Mouse (Mus musculus) MEL (cell line): Measurements from ENCODE around the gene Ip6k3. TPM values are rescaled to one million over a fixed set of nuclear protein-coding genes. Genes with fewer than 3 reads are reported as not detected.
A peak's percentile ranks its signal among the peaks of the same experiment; 100 is the strongest.

ENCODE experiments used
- DNase-seq: peaks from one replicate; pipeline ENCODE4 v3.0.0; 2011; ENCODE audit warnings: low read depth, low spot score
- H3K27ac ChIP-seq: 2 replicates; pipeline ENCODE4 v1.5.1; 2012; ENCODE audit warnings: low read depth, mild to moderate bottlenecking, control low read depth, low read length, moderate library complexity; ENCODE audit not compliant: control insufficient read depth
- H3K27me3 ChIP-seq, 2 experiments: fragments of 150-350 bp in 1 of 2; sonication (generic) in 1 of 2; 2 replicates each; pipeline ENCODE4 v1.6.1; 2012; ENCODE audit warnings: low read length in 2 of 2, mild to moderate bottlenecking in 2 of 2, improper control_type of control experiment in 1 of 2, moderate library complexity in 1 of 2; ENCODE audit not compliant: insufficient read depth in 2 of 2, control insufficient read depth in 1 of 2
- H3K36me3 ChIP-seq, 2 experiments: 2 replicates each; pipeline ENCODE4 v1.6.1; 2012 to 2014; ENCODE audit warnings: low read length in 2 of 2, improper control_type of control experiment in 1 of 2, inconsistent platforms in 1 of 2, mild to moderate bottlenecking in 1 of 2; ENCODE audit not compliant: insufficient read depth in 2 of 2, control insufficient read depth in 1 of 2
- H3K4me1 ChIP-seq, 2 experiments: fragments of 150-350 bp in 1 of 2; sonication (generic) in 1 of 2; 2 replicates each; pipeline ENCODE4 v1.6.1; 2012; ENCODE audit warnings: low read length in 2 of 2, improper control_type of control experiment in 1 of 2, mild to moderate bottlenecking in 1 of 2; ENCODE audit not compliant: insufficient read depth in 2 of 2, control insufficient read depth in 1 of 2
- H3K4me3 ChIP-seq, 2 experiments: fragments of 150-350 bp in 1 of 2; sonication (generic) in 1 of 2; 2 replicates each; pipeline ENCODE4 v1.5.1; 2012; ENCODE audit warnings: low read depth in 2 of 2, low read length in 2 of 2, mild to moderate bottlenecking in 2 of 2, moderate library complexity in 2 of 2, control low read depth in 1 of 2, improper control_type of control experiment in 1 of 2; ENCODE audit not compliant: control insufficient read depth in 1 of 2, insufficient read depth in 1 of 2
- H3K79me2 ChIP-seq: 2 replicates; pipeline ENCODE4 v1.6.1; 2012; ENCODE audit warnings: mild to moderate bottlenecking, low read length, moderate library complexity; ENCODE audit not compliant: control insufficient read depth, poor library complexity, insufficient read depth
- H3K9ac ChIP-seq: 2 replicates; pipeline ENCODE4 v1.6.1; 2012; ENCODE audit warnings: low read depth, mild to moderate bottlenecking, control low read depth, low read length, moderate library complexity; ENCODE audit not compliant: control insufficient read depth, poor library complexity, severe bottlenecking
- H3K9me3 ChIP-seq: fragments of 150-350 bp; sonication (generic); replicated peaks from 2 replicates; pipeline ENCODE4 v1.6.1; 2012; ENCODE audit warnings: mild to moderate bottlenecking, low read length, improper control_type of control experiment, moderate library complexity; ENCODE audit not compliant: insufficient read depth
- BHLHE40 ChIP-seq: IDR thresholded peaks from 2 replicates; pipeline ENCODE4 v1.6.1; 2012; ENCODE audit warnings: low read depth, mild to moderate bottlenecking, inconsistent platforms, low read length, improper control_type of control experiment, borderline replicate concordance
- CHD1 ChIP-seq: IDR thresholded peaks from 2 replicates; pipeline ENCODE4 v1.6.1; 2012; ENCODE audit warnings: low read depth, mild to moderate bottlenecking, inconsistent platforms, low read length, improper control_type of control experiment
- CHD2 ChIP-seq: IDR thresholded peaks from 2 replicates; pipeline ENCODE4 v1.6.1; 2011; ENCODE audit warnings: low read length, improper control_type of control experiment
- CTCF ChIP-seq, 3 experiments: IDR thresholded peaks in 2 of 3; conservative IDR thresholded peaks in 1 of 3; 2 replicates each; pipeline ENCODE4 v1.5.1; 2011 to 2012; ENCODE audit warnings: low read length in 3 of 3, low read depth in 2 of 3, mild to moderate bottlenecking in 2 of 3, improper control_type of control experiment in 1 of 3, inconsistent platforms in 1 of 3, mixed read lengths in 1 of 3, moderate library complexity in 1 of 3; ENCODE audit not compliant: control insufficient read depth in 1 of 3, insufficient read depth in 1 of 3, poor library complexity in 1 of 3, severe bottlenecking in 1 of 3
- E2F4 ChIP-seq: IDR thresholded peaks from 2 replicates; pipeline ENCODE4 v1.6.1; 2011; ENCODE audit warnings: low read depth, low read length, improper control_type of control experiment, borderline replicate concordance
- ELF1 ChIP-seq: IDR thresholded peaks from 2 replicates; pipeline ENCODE4 v1.6.1; 2014; ENCODE audit warnings: low read depth, mild to moderate bottlenecking, inconsistent platforms, low read length, improper control_type of control experiment, moderate library complexity
- EP300 ChIP-seq, 2 experiments: IDR thresholded peaks; 2 replicates each; pipeline ENCODE4 v1.6.1; 2011; ENCODE audit warnings: improper control_type of control experiment in 2 of 2, low read length in 2 of 2, low read depth in 1 of 2, mild to moderate bottlenecking in 1 of 2
- ETS1 ChIP-seq: IDR thresholded peaks from 2 replicates; pipeline ENCODE4 v1.6.1; 2012; ENCODE audit warnings: low read depth, mild to moderate bottlenecking, inconsistent platforms, low read length, improper control_type of control experiment, moderate library complexity
- GABPA ChIP-seq: IDR thresholded peaks from 2 replicates; pipeline ENCODE4 v1.6.1; 2012; ENCODE audit warnings: low read depth, mild to moderate bottlenecking, inconsistent platforms, low read length, improper control_type of control experiment, moderate library complexity
- GATA1 ChIP-seq: IDR thresholded peaks from 2 replicates; pipeline ENCODE4 v1.6.1; 2011; ENCODE audit warnings: low read depth, low read length, improper control_type of control experiment
- HCFC1 ChIP-seq: IDR thresholded peaks from 2 replicates; pipeline ENCODE4 v1.6.1; 2012; ENCODE audit warnings: low read depth, mild to moderate bottlenecking, inconsistent platforms, low read length, improper control_type of control experiment, moderate library complexity
- JUND ChIP-seq: IDR thresholded peaks from 2 replicates; pipeline ENCODE4 v1.6.1; 2011; ENCODE audit warnings: low read depth, mild to moderate bottlenecking, improper control_type of control experiment, low read length
- KAT2A ChIP-seq: conservative IDR thresholded peaks from 2 replicates; pipeline ENCODE4 v1.6.1; 2012; ENCODE audit warnings: low read depth, low read length, improper control_type of control experiment, inconsistent platforms
- MAFK ChIP-seq: IDR thresholded peaks from 2 replicates; pipeline ENCODE4 v1.6.1; 2011; ENCODE audit warnings: low read depth, mild to moderate bottlenecking, low read length, improper control_type of control experiment, borderline replicate concordance
- MAX ChIP-seq: IDR thresholded peaks from 2 replicates; pipeline ENCODE4 v1.6.1; 2011; ENCODE audit warnings: low read length, improper control_type of control experiment
- MAZ ChIP-seq: IDR thresholded peaks from 2 replicates; pipeline ENCODE4 v1.6.1; 2012; ENCODE audit warnings: low read depth, mild to moderate bottlenecking, inconsistent platforms, low read length, improper control_type of control experiment
- MEF2A ChIP-seq: IDR thresholded peaks from 2 replicates; pipeline ENCODE4 v1.6.1; 2014; ENCODE audit warnings: low read depth, mild to moderate bottlenecking, inconsistent platforms, low read length, improper control_type of control experiment; ENCODE audit not compliant: poor library complexity, insufficient replicate concordance, severe bottlenecking; ENCODE audit errors: extremely low read depth
- MXI1 ChIP-seq: IDR thresholded peaks from 2 replicates; pipeline ENCODE4 v1.6.1; 2011; ENCODE audit warnings: mild to moderate bottlenecking, low read depth, low read length, improper control_type of control experiment
- MYB ChIP-seq: IDR thresholded peaks from 2 replicates; pipeline ENCODE4 v1.6.1; 2011; ENCODE audit warnings: mild to moderate bottlenecking, low read depth, low read length, improper control_type of control experiment
- MYC ChIP-seq: IDR thresholded peaks from 2 replicates; pipeline ENCODE4 v1.6.1; 2011; ENCODE audit warnings: low read depth, mild to moderate bottlenecking, low read length, improper control_type of control experiment, moderate library complexity
- NRF1 ChIP-seq: IDR thresholded peaks from 2 replicates; pipeline ENCODE4 v1.6.1; 2014; ENCODE audit warnings: low read depth, mild to moderate bottlenecking, inconsistent platforms, low read length, improper control_type of control experiment, moderate library complexity; ENCODE audit not compliant: poor library complexity, insufficient read depth, severe bottlenecking
- POLR2A ChIP-seq, 2 experiments: IDR thresholded peaks; 2 replicates each; pipeline ENCODE4 v1.6.1; 2011 to 2012; ENCODE audit warnings: low read length in 2 of 2, mild to moderate bottlenecking in 2 of 2, control low read depth in 1 of 2, improper control_type of control experiment in 1 of 2, low read depth in 1 of 2, moderate library complexity in 1 of 2; ENCODE audit not compliant: control insufficient read depth in 1 of 2, insufficient read depth in 1 of 2, poor library complexity in 1 of 2
- POLR2AphosphoS2 ChIP-seq: IDR thresholded peaks from 2 replicates; pipeline ENCODE4 v1.6.1; 2011; ENCODE audit warnings: low read length, improper control_type of control experiment
- POLR2AphosphoS5 ChIP-seq: IDR thresholded peaks from 2 replicates; pipeline ENCODE4 v1.6.1; 2012; ENCODE audit warnings: low read depth, borderline replicate concordance, mild to moderate bottlenecking, inconsistent platforms, low read length, moderate library complexity, mixed read lengths
- RAD21 ChIP-seq: IDR thresholded peaks from 2 replicates; pipeline ENCODE4 v1.6.1; 2011; ENCODE audit warnings: mild to moderate bottlenecking, low read depth, low read length, improper control_type of control experiment
- SIN3A ChIP-seq: IDR thresholded peaks from 2 replicates; pipeline ENCODE4 v1.6.1; 2012; ENCODE audit warnings: low read length, improper control_type of control experiment, inconsistent platforms
- SMC3 ChIP-seq: IDR thresholded peaks from 2 replicates; pipeline ENCODE4 v1.6.1; 2011; ENCODE audit warnings: low read depth, low read length, improper control_type of control experiment
- TAL1 ChIP-seq: IDR thresholded peaks from 2 replicates; pipeline ENCODE4 v1.6.1; 2012; ENCODE audit warnings: mild to moderate bottlenecking, inconsistent platforms, low read length, moderate library complexity, mixed read lengths
- TBP ChIP-seq: IDR thresholded peaks from 2 replicates; pipeline ENCODE4 v1.8.0; 2011; ENCODE audit warnings: low read depth, low read length, improper control_type of control experiment
- TCF12 ChIP-seq: IDR thresholded peaks from 2 replicates; pipeline ENCODE4 v1.6.1; 2014; ENCODE audit warnings: low read depth, mild to moderate bottlenecking, inconsistent platforms, low read length, improper control_type of control experiment, moderate library complexity
- UBTF ChIP-seq: IDR thresholded peaks from 2 replicates; pipeline ENCODE4 v1.6.1; 2012; ENCODE audit warnings: low read depth, mild to moderate bottlenecking, inconsistent platforms, low read length, improper control_type of control experiment, moderate library complexity, borderline replicate concordance; ENCODE audit not compliant: insufficient read depth
- USF1 ChIP-seq: IDR thresholded peaks from 2 replicates; pipeline ENCODE4 v1.6.1; 2014; ENCODE audit warnings: low read depth, mild to moderate bottlenecking, inconsistent platforms, low read length, improper control_type of control experiment, moderate library complexity
- USF2 ChIP-seq, 2 experiments: IDR thresholded peaks; 2 replicates each; pipeline ENCODE4 v1.6.1; 2011 to 2012; ENCODE audit warnings: improper control_type of control experiment in 2 of 2, low read length in 2 of 2, borderline replicate concordance in 1 of 2, inconsistent platforms in 1 of 2, low read depth in 1 of 2, mild to moderate bottlenecking in 1 of 2; ENCODE audit not compliant: insufficient read depth in 1 of 2
- ZC3H11A ChIP-seq: IDR thresholded peaks from 2 replicates; pipeline ENCODE4 v1.6.1; 2012; ENCODE audit warnings: low read depth, mild to moderate bottlenecking, inconsistent platforms, low read length, improper control_type of control experiment
- ZMIZ1 ChIP-seq: IDR thresholded peaks from 2 replicates; pipeline ENCODE4 v1.6.1; 2012; ENCODE audit warnings: low read depth, mild to moderate bottlenecking, inconsistent platforms, low read length, improper control_type of control experiment, moderate library complexity
- ZNF384 ChIP-seq: IDR thresholded peaks from 2 replicates; pipeline ENCODE4 v1.6.1; 2012; ENCODE audit warnings: low read depth, mild to moderate bottlenecking, inconsistent platforms, low read length, improper control_type of control experiment
- polyA plus RNA-seq, 2 experiments: library from polyadenylated mRNA; stranded (reverse) in 1 of 2; unstranded in 1 of 2; fragments of >175 nt in 1 of 2; fragments of >200 nt in 1 of 2; gene quantifications; 2 replicates each; pipeline versions ENCODE4 v1.2.1 to v1.2.4; 2012; ENCODE audit warnings: low replicate concordance in 2 of 2, low read depth in 1 of 2; ENCODE audit not compliant: insufficient read length in 2 of 2, insufficient read depth in 1 of 2, missing spikeins in 1 of 2
- total RNA-seq: library from RNA; depleted of rRNA; stranded (reverse); fragments of 300-350 nt; gene quantifications from 2 replicates; pipeline ENCODE4 v1.2.3, GENCODE M21; 2012

The Ip6k3 gene
- total and polyA plus RNA-seq, 3 experiments, result not detected

- Histone ChIP-seq H3K36me3 (peaks cover 0 to 13% of the 10 kb centered on the region in 2 experiments; a peak in 2 of 4 replicates), H3K79me2 (no peaks in the 10 kb centered on the region), H3K27ac (peak overlapping the region; percentile 68), H3K27me3 (no peaks in the 10 kb centered on the region), H3K4me3 (no peak overlapping the region), H3K9ac (peak overlapping the region; percentile 18), H3K4me1 (peaks cover 7 to 17% of the 10 kb centered on the region in 2 experiments; a peak in 3 of 4 replicates), H3K9me3 (no peaks in the 10 kb centered on the region)
- peak; percentile 90 for DNase-seq
- TF ChIP-seq ETS1, result peak; percentile 85
- no peak for TF ChIP-seq ZNF384
- peak; percentile 95 for TF ChIP-seq MAX
- no peak for TF ChIP-seq POLR2AphosphoS2
- TF ChIP-seq RAD21, result no peak
- TF ChIP-seq TCF12, result peak; percentile 97
- TF ChIP-seq MAFK, result no peak
- TF ChIP-seq ZC3H11A, result no peak
- no peak for TF ChIP-seq JUND
- TF ChIP-seq ZMIZ1, result no peak
- peak; percentile 76; the same call in 1 of the 2 replicates for TF ChIP-seq MAZ
- peak; percentile 84 for TF ChIP-seq MYC
- no peak for TF ChIP-seq NRF1
- TF ChIP-seq KAT2A, result no peak
- no peak for TF ChIP-seq POLR2A (IDR thresholded peaks at IDR 0.05; ENCODE audit: control insufficient read depth in 1 of 2, insufficient read depth in 1 of 2, low read depth in 1 of 2, low read length in 2 of 2, poor library complexity in 1 of 2)
- TF ChIP-seq SMC3, result no peak
- TF ChIP-seq E2F4, result no peak
- no peak for TF ChIP-seq TBP
- TF ChIP-seq POLR2AphosphoS5, result no peak
- TF ChIP-seq BHLHE40, result peak; percentile 90
- no peak for TF ChIP-seq HCFC1
- no peak for TF ChIP-seq MEF2A
- TF ChIP-seq MYB, result no peak
- peak in 1 of 2 experiments; percentile 81; a peak in 2 of 4 replicates for TF ChIP-seq USF2 (IDR thresholded peaks at IDR 0.05; ENCODE audit: borderline replicate concordance in 1 of 2, insufficient read depth in 1 of 2, low read depth in 1 of 2, low read length in 2 of 2)
- peak; percentile 76 for TF ChIP-seq SIN3A
- peak; percentile 95 for TF ChIP-seq USF1
- TF ChIP-seq UBTF, result no peak
- TF ChIP-seq EP300 (IDR thresholded peaks at IDR 0.05; ENCODE audit: low read depth in 1 of 2, low read length in 2 of 2), result peak; percentile 87 to 95
- TF ChIP-seq ELF1, result no peak
- TF ChIP-seq GATA1, result peak; percentile 96
- TF ChIP-seq MXI1, result peak; percentile 69; the same call in 1 of the 2 replicates
- TF ChIP-seq CTCF (IDR thresholded peaks at IDR 0.05 in 2 of 3, conservative IDR thresholded peaks at IDR 0.05 in 1 of 3; ENCODE audit: control insufficient read depth in 1 of 3, insufficient read depth in 1 of 3, low read depth in 2 of 3, low read length in 3 of 3, poor library complexity in 1 of 3, severe bottlenecking in 1 of 3), result no peak
- no peak for TF ChIP-seq GABPA
- no peak for TF ChIP-seq CHD1
- TF ChIP-seq TAL1, result peak; percentile 93
- TF ChIP-seq CHD2, result peak; percentile 14; the same call in 1 of the 2 replicates
Measured at GRCm38 (mm10) chr17:27152976-27153723, 14.4 kb downstream of the Ip6k3 start.
